Mouse (Mus musculus): Measurements from ENCODE around the gene Vps52. TPM values are rescaled to one million over a fixed set of nuclear protein-coding genes. Genes with fewer than 3 reads are reported as not detected.
A peak's percentile ranks its signal among the peaks of the same experiment; 100 is the strongest.
"Not testable (repeated sequence)": the region's sequence is repeated elsewhere in the genome, so short reads cannot be mapped to it uniquely, and the experiment has no call there.

Gene Vps52
- polyA plus RNA-seq, 1 experiment from 2014 or later, result 42.4 TPM

DNA sequence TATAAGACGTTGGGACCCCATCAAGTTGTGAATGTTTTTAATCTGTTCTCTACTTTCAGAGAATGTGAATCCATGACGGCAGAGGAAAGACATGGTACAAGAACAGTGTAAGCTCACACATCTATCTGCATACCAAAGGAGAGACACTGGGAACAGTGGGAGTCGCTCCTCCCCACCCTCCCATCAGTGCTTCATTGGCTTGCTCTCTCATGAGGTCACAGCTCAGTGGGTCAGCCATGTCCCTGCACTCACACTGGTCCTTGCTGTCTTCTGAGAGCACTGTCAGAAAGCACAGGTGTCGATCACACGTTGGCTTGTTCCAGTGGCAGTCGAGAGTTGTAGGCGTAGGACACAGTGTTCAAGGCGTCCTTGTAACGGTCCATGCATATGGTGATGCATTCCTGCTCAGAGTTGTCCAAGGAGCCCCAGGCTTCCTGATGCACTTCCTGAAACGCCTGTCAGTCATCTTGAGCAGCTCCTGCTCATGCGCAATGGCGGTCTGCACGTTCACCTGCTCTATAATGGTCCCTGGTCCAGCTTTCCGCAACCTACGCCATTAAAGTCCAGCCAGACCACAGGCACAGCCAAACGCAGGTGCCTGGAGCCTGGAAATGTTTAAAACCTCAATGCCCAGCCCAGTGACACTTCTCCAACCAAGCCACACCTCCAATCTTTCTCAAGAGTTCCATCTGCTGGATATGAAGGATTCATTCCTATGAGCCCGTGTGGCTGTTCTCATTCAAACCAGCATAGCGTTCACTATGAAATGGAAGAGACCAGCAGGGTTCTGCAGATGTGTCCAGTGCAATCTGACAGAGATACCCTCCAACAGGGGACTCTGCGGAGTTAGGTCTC lies 24.8 kb downstream of the Vps52 start:
- WGBS, result 74% methylated on average over 19 of the region's 19 CpGs
- Histone ChIP-seq H3K4me2 (peak overlapping the region; percentile 79), H3K4me1 (peaks cover 19% of the 10 kb centered on the region; the same call in 1 of the 2 replicates), H3K9me3 (no peaks in the 10 kb centered on the region), H3K27me3 (replicated peaks) (peaks cover 42% of the 10 kb centered on the region), H3K36me3 (no peaks in the 10 kb centered on the region), H3K4me3 (replicated peaks) (no peak overlapping the region), H3K27ac (no peak overlapping the region), H3K9ac (no peak overlapping the region)
- ATAC-seq (ENCODE audit: insufficient read depth, low FRiP score, low read depth), result no peak

DNA sequence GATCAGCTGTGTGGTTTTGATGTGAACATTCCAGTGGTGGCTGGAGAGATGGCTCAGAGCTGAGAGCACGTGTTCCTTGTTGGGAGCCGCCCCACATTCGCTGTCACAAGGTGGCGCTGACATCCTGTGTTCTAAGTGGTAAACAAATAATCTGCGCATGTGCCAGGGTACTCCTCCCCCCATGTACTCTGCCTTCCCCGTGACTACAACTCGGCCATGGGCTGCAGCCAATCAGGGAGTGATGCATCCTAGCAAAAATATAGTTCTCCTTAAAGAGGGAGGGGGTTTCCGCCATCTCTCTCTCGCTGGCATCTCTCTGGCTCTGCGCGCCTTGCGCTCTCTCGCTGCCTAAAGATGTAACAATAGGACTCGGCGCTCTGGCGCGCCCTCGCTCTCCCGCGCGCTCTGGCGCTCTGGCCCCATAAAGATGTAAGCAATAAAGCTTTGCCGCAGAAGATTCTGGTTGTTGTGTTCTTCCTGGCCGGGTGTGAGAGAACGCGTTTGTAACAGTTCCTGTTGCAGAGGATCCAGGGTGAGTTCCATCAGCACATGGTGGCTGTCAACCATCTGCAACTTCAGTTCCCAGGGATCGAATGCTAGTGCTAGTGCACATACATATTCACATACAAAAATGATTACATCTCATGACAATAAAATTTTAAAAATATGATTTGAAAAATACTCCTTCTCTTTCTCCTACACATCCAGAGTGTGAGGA lies 25.7 kb downstream of the Vps52 start:
- Histone ChIP-seq H3K4me1 (peaks cover 19% of the 10 kb centered on the region; the same call in 1 of the 2 replicates), H3K4me3 (replicated peaks) (peak overlapping the region; percentile 51), H3K27ac (peak overlapping the region; percentile 82), H3K27me3 (replicated peaks) (peaks cover 36% of the 10 kb centered on the region), H3K4me2 (peak overlapping the region; percentile 79)
- under 1% methylated on average over 27 of the region's 27 CpGs for WGBS
- H3K9me3 ChIP-seq, H3K9ac ChIP-seq, H3K36me3 ChIP-seq: not testable (repeated sequence)
- peak; percentile 77 for ATAC-seq (ENCODE audit: insufficient read depth, low FRiP score, low read depth)

DNA sequence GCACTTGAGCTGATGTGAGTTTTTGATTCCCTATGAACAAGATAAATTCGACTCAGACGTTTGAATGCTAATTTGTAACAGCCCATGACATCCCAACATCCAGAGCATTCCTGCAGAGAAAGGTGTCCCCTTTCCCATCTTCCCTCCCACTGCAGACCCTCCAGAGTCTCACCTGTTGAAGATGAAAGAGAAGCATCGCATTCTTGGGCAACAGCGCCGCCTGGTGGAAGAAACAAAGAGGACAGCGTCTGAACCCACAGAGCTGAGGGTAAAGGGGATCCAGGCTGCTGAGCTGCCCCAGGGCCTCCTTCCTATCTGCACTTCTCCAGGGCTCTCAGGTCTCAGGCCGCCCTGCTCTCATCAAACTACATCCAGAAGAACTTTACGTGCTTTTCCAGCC lies 26.5 kb downstream of the Vps52 start:
- H3K9ac ChIP-seq; ATAC-seq (ENCODE audit: insufficient read depth, low FRiP score, low read depth); H3K27ac ChIP-seq; H3K4me3 ChIP-seq (replicated peaks); H3K9me3 ChIP-seq; H3K36me3 ChIP-seq: not testable (repeated sequence)
- peaks cover 30% of the 10 kb centered on the region for H3K27me3 ChIP-seq (replicated peaks)
- peak overlapping the region; percentile 79 for H3K4me2 ChIP-seq
- 13% methylated on average over 8 of the region's 8 CpGs for WGBS
- peaks cover 19% of the 10 kb centered on the region; the same call in 1 of the 2 replicates for H3K4me1 ChIP-seq

DNA sequence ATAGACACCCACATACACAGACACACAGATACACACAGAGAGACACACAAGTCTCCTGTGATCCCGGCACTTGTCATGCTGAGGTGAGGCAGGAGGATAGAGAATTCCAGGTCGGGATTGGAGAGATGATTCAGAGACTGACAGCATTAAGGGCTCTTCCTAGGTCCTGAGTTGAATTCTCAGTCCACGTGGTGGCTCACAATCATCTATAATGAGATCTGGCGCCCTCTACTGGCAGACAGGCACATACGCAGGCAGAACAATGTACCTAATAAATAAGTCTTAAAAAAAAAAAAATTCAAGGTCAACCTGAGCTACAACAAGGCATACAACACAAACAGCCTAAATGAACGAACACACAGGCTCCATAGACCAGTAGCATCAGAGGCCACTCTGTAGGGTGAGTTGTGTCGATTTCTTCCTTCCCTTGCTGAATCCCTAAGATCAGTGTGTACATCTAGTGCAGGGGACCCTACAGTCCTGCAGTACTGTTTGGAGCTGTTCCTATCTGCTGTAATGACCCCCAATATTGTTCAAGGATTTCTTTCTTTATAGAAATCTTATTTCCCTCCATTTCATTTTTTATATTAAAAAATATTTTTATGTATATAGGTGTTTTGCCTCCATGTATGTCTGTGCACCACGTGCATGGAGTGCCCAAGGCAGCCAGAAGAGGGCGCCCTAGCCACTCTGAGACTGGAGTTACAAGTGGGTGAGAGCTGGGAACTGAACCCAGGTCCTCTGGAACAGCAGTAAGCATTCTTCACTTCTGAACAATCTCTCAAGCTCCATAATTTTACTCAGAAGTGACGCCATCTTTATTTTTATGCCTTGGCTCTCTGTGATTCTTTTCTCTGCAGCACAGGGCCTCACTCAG lies 36.4 kb downstream of the Vps52 start:
- H3K9me3 ChIP-seq, result no peaks in the 10 kb centered on the region
- no peaks in the 10 kb centered on the region for H3K36me3 ChIP-seq
- WGBS, result 30% methylated on average over 10 of the region's 10 CpGs
- H3K4me1 ChIP-seq, result no peaks in the 10 kb centered on the region
- H3K27ac ChIP-seq, result no peak overlapping the region
- H3K9ac ChIP-seq, result no peak overlapping the region
- 0 out of 2 replicates have a peak, but pooled peaks cover 6% of the 10 kb centered on the region for H3K27me3 ChIP-seq (replicated peaks)
- no peak for ATAC-seq (ENCODE audit: insufficient read depth, low FRiP score, low read depth)
- no peak overlapping the region for H3K4me2 ChIP-seq
- H3K4me3 ChIP-seq (replicated peaks), result no peak overlapping the region

DNA sequence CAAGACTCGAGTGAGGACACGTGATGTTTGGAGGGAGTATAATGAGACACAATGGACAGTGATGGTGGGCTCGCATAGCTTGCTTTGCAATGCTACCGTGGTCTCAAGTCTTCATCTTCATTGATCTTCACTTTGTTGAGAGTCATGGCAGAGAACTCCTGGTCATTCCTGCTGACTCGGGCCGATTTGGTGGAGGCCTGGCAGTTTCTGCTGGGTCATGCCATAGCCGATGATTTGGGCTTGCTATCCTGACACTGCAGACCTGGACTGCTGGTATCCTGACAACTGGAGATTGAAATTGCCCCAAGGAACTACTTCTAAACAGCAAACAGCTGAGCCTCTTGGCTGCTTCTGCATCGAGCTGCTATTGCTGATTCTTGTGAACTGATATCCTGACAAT lies 39.3 kb downstream of the Vps52 start:
- Histone ChIP-seq H3K9ac (no peak overlapping the region), H3K27me3 (replicated peaks) (peaks cover 5% of the 10 kb centered on the region; the same call in 1 of the 2 replicates), H3K4me2 (no peak overlapping the region), H3K4me1 (peaks cover 7% of the 10 kb centered on the region), H3K9me3 (no peaks in the 10 kb centered on the region), H3K36me3 (no peaks in the 10 kb centered on the region), H3K4me3 (replicated peaks) (no peak overlapping the region), H3K27ac (no peak overlapping the region)
- WGBS, result 90% methylated on average over 8 of the region's 8 CpGs
- no peak for ATAC-seq (ENCODE audit: insufficient read depth, low FRiP score, low read depth)

DNA sequence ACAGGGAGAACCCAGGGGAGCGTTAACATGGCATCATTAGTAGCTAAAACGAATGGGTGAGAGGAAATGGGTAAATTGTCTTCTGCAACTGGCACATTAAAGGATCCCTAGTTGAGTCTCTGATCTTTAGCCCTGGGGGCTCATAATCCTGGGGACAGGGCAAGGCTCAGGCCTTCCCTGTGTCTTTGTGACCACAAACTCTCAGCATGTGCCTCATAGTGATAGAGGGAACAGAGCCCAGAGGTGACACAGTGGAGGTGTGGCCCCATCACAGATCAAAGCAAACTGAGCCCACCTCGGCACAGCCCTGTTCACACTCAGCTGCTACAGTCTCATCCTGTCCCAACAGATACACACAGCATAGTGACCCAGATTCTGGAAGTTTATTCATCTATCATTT lies 40.0 kb downstream of the Vps52 start:
- H3K9ac ChIP-seq, result no peak overlapping the region
- ATAC-seq (ENCODE audit: insufficient read depth, low FRiP score, low read depth), result no peak
- WGBS, result 35% methylated on average over 3 of the region's 3 CpGs
- H3K9me3 ChIP-seq, result no peaks in the 10 kb centered on the region
- no peak overlapping the region for H3K27ac ChIP-seq
- no peaks in the 10 kb centered on the region for H3K36me3 ChIP-seq
- no peak overlapping the region for H3K4me2 ChIP-seq
- H3K4me3 ChIP-seq (replicated peaks), result no peak overlapping the region
- H3K27me3 ChIP-seq (replicated peaks), result peaks cover 7% of the 10 kb centered on the region; the same call in 1 of the 2 replicates
- peaks cover 8% of the 10 kb centered on the region for H3K4me1 ChIP-seq

DNA sequence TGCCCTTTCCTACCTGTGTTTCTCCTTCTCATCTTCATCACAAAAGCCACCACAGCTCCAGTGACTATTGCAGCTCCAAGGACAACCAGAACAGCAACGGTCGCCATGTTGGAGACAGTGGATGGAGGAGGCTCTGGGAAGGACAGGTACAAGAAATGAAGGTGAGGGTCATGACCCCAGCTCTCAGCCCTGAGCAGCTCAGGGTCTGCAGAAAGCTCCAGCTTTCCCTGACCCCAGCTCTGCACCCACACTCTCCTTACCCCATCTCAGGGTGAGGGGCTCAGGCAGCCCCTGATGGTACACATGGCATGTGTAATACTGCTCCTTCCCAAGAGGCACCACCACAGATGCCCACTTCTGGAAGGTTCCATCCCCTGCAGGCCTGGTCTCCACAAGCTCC lies 41.4 kb downstream of the Vps52 start:
- H3K27me3 ChIP-seq (replicated peaks), result peaks cover 19% of the 10 kb centered on the region; the same call in 1 of the 2 replicates
- H3K4me2 ChIP-seq; H3K9me3 ChIP-seq; H3K4me1 ChIP-seq; H3K4me3 ChIP-seq (replicated peaks); H3K36me3 ChIP-seq; ATAC-seq (ENCODE audit: insufficient read depth, low FRiP score, low read depth); H3K27ac ChIP-seq; H3K9ac ChIP-seq: not testable (repeated sequence)
- 88% methylated on average over 2 of the region's 2 CpGs for WGBS

DNA sequence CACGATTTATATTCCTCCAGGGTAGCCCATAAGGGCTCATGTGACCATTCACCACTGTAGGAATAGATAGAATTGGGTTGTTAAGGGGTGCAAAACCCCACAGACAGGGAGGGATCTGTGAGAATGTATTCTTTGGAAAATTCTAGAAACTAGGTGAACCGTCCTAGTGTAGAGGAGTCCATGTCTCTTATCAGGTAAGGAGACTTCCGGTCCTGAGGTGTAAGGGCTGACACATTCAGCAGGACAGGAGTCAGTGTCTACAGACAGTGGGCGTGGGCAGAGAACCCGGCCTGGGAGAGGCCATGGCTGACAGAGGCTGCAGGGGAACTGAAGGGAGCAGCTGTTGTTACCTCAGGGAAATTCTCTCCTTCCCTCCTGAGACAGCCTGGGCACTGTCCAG lies 43.1 kb downstream of the Vps52 start:
- not testable (repeated sequence) for H3K9me3 ChIP-seq; H3K4me1 ChIP-seq; H3K4me2 ChIP-seq; H3K9ac ChIP-seq; H3K4me3 ChIP-seq (replicated peaks); H3K27ac ChIP-seq; ATAC-seq (ENCODE audit: insufficient read depth, low FRiP score, low read depth); H3K36me3 ChIP-seq
- peaks cover 19% of the 10 kb centered on the region; the same call in 1 of the 2 replicates for H3K27me3 ChIP-seq (replicated peaks)
- WGBS, result 40% methylated on average over 5 of the region's 5 CpGs

DNA sequence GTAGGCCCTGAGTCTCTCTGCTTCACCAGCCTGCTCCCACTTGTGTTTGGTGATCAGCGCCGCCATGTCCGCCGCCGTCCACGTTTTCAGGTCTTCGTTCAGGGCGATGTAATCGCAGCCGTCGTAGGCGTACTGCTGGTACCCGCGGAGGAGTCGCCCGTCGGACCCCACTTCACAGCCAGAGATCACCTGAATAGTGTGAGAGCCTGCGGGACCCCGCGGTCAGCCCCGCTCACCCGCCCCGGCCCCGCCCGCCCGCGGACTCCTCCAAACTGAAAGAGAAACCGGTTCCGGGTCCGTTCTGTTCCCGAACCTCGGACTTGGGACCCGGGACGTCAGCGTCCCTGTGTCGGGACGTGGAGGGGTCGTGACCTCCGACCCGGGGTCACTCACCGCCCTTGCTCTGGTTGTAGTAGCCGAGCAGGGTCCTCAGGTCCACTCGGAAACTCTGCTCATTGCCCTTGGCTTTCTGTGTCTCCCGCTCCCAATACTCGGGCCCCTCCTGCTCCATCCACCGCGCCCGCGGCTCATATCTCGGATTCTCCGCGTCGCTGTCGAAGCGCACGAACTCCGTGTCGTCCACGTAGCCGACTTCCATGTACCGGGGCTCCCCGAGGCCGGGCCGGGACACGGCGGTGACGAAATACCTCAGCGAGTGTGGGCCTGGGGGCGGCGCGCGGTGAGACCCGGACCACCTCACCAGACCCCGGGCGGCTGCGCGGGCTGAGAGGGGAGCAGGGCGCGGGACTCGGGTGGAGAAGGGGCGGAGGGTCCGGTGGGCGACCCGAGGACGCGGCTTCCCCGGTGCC lies 43.9 kb downstream of the Vps52 start:
- Histone ChIP-seq H3K27me3 (replicated peaks) (peaks cover 19% of the 10 kb centered on the region; the same call in 1 of the 2 replicates), H3K4me3 (replicated peaks) (peak overlapping the region; percentile 59), H3K9me3 (no peaks in the 10 kb centered on the region), H3K4me2 (peak overlapping the region; percentile 100), H3K27ac (no peak overlapping the region), H3K4me1 (peaks cover 8% of the 10 kb centered on the region), H3K36me3 (no peaks in the 10 kb centered on the region), H3K9ac (peak overlapping the region; percentile 60)
- WGBS, result 3% methylated on average over 87 of the region's 87 CpGs
- ATAC-seq (ENCODE audit: insufficient read depth, low FRiP score, low read depth), result peak; percentile 44; the same call in 1 of the 2 replicates

DNA sequence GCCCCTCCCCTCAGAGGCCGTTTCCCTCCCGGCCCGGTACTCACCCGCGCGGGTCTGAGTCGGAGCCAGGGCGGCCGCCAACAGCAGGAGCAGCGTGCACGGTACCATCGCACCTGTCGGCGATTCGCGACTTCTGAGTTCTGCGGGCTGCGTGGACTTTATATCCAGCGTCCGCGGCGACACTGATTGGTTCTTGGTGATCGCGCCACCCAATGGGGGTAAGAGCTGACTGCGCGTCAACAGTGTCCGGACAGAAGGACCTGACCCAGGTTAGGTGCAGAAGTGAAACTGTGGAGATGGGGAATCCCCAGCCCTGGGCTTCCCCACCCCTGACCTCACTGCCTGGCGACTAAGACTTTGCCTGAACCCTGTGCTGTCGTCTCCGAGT lies 44.5 kb downstream of the Vps52 start, which contains the start of gene H2-K1:
TSS of gene H2-K1 (minus strand) at position 198 of the 388 bp plus-strand sequence.
- ATAC-seq (ENCODE audit: insufficient read depth, low FRiP score, low read depth), result peak; percentile 95
- H3K27ac ChIP-seq, result no peak within 1 kb of the TSS
- H3K27me3 ChIP-seq (replicated peaks), result peaks cover 19% of the 10 kb centered on the region; the same call in 1 of the 2 replicates
- H3K4me1 ChIP-seq, result peaks cover 8% of the 10 kb centered on the region
- H3K4me3 ChIP-seq (replicated peaks), result peak within 1 kb of the TSS; percentile 59
- H3K9me3 ChIP-seq, result no peaks in the 10 kb centered on the region
- no peaks in the 10 kb centered on the region for H3K36me3 ChIP-seq
- WGBS, result under 1% methylated on average over 28 of the region's 30 CpGs
- H3K9ac ChIP-seq, result peak within 1 kb of the TSS; percentile 60
- peak within 1 kb of the TSS; percentile 100 for H3K4me2 ChIP-seq

DNA sequence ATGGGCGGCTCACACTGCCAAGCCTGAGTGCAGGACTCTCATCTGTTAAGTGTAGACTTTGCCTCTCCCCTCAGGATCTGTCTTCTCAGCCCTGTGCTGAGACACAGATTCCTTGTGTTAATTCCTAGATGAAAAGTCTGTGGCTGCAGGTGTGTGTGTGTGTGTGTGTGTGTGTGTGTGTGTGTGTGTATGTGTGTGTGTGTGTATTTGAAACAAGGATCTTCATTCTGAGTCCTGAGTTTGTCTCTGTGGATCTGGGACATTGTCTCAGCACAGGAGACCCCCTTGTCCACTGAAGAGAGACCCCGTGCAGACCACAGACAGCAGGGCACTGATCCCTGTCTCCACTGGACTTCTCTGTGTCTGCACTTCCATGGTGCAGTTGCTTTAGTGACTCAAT lies 45.2 kb downstream of the Vps52 start:
- not testable (repeated sequence) for H3K4me1 ChIP-seq; H3K9me3 ChIP-seq; H3K36me3 ChIP-seq; H3K9ac ChIP-seq; H3K27ac ChIP-seq; ATAC-seq (ENCODE audit: insufficient read depth, low FRiP score, low read depth)
- WGBS, result 52% methylated on average over 2 of the region's 2 CpGs
- peaks cover 19% of the 10 kb centered on the region; the same call in 1 of the 2 replicates for H3K27me3 ChIP-seq (replicated peaks)
- H3K4me3 ChIP-seq (replicated peaks), result peak overlapping the region; percentile 59; the same call in 1 of the 2 replicates
- H3K4me2 ChIP-seq, result peak overlapping the region; percentile 100

Data from stomach, embryonic 15.5 days (tissue).